Mouse (Mus musculus): Measurements from ENCODE around the gene Krtap4-9. TPM values are rescaled to one million over a fixed set of nuclear protein-coding genes. Genes with fewer than 3 reads are reported as not detected.

The Krtap4-9 gene
- polyA plus RNA-seq, 1 experiment from 2014 or later, result not detected

Other genes starting within 250 kb of the Krtap4-9 start
- gene Krt40, start 242.0 kb upstream of the Krtap4-9 start, polyA plus RNA-seq (2016; fragmentation: Nextera tagmentation; extraction: Ambion mirVana), result not detected in 2 replicates
- gene Krtap3-3, start 234.3 kb upstream of the Krtap4-9 start, polyA plus RNA-seq (2016; fragmentation: Nextera tagmentation; extraction: Ambion mirVana), result not detected in 2 replicates
- gene Krtap3-2, start 228.3 kb upstream of the Krtap4-9 start, polyA plus RNA-seq (2016; fragmentation: Nextera tagmentation; extraction: Ambion mirVana), result not detected in 2 replicates
- not detected in 2 replicates for gene Gm11939, start 225.7 kb upstream of the Krtap4-9 start, polyA plus RNA-seq (2016; fragmentation: Nextera tagmentation; extraction: Ambion mirVana)
- not detected in 2 replicates for gene Krtap3-1, start 218.6 kb upstream of the Krtap4-9 start, polyA plus RNA-seq (2016; fragmentation: Nextera tagmentation; extraction: Ambion mirVana)
- not detected in 2 replicates for gene Krtap1-5, start 204.2 kb upstream of the Krtap4-9 start, polyA plus RNA-seq (2016; fragmentation: Nextera tagmentation; extraction: Ambion mirVana)
- not detected in 2 replicates for gene Krtap1-4, start 201.5 kb upstream of the Krtap4-9 start, polyA plus RNA-seq (2016; fragmentation: Nextera tagmentation; extraction: Ambion mirVana)
- gene Krtap1-3, start 193.9 kb upstream of the Krtap4-9 start, polyA plus RNA-seq (2016; fragmentation: Nextera tagmentation; extraction: Ambion mirVana), result not detected in 2 replicates
- not detected in 2 replicates for gene Krtap9-3, start 187.1 kb upstream of the Krtap4-9 start, polyA plus RNA-seq (2016; fragmentation: Nextera tagmentation; extraction: Ambion mirVana)
- not detected in 2 replicates for gene Gm11938, start 181.9 kb upstream of the Krtap4-9 start, polyA plus RNA-seq (2016; fragmentation: Nextera tagmentation; extraction: Ambion mirVana)
- gene Gm11937, start 175.0 kb upstream of the Krtap4-9 start, polyA plus RNA-seq (2016; fragmentation: Nextera tagmentation; extraction: Ambion mirVana), result not detected in 2 replicates
- gene Krtap2-4, start 170.4 kb upstream of the Krtap4-9 start, polyA plus RNA-seq (2016; fragmentation: Nextera tagmentation; extraction: Ambion mirVana), result not detected in 2 replicates
- not detected in 2 replicates for gene Gm11562, start 164.8 kb upstream of the Krtap4-9 start, polyA plus RNA-seq (2016; fragmentation: Nextera tagmentation; extraction: Ambion mirVana)
- not detected in 2 replicates for gene Krtap4-1, start 157.0 kb upstream of the Krtap4-9 start, polyA plus RNA-seq (2016; fragmentation: Nextera tagmentation; extraction: Ambion mirVana)
- gene Krtap4-2, start 150.1 kb upstream of the Krtap4-9 start, polyA plus RNA-seq (2016; fragmentation: Nextera tagmentation; extraction: Ambion mirVana), result not detected in 2 replicates
- gene Krtap4-7, start 141.1 kb upstream of the Krtap4-9 start, polyA plus RNA-seq (2016; fragmentation: Nextera tagmentation; extraction: Ambion mirVana), result not detected in 2 replicates
- not detected in 2 replicates for gene Gm11555, start 135.0 kb upstream of the Krtap4-9 start, polyA plus RNA-seq (2016; fragmentation: Nextera tagmentation; extraction: Ambion mirVana)
- not detected in 2 replicates for gene Gm11563, start 126.2 kb upstream of the Krtap4-9 start, polyA plus RNA-seq (2016; fragmentation: Nextera tagmentation; extraction: Ambion mirVana)
- not detected in 2 replicates for gene Krtap4-6, start 119.2 kb upstream of the Krtap4-9 start, polyA plus RNA-seq (2016; fragmentation: Nextera tagmentation; extraction: Ambion mirVana)
- gene Gm14190, start 94.5 kb upstream of the Krtap4-9 start, polyA plus RNA-seq (2016; fragmentation: Nextera tagmentation; extraction: Ambion mirVana), result not detected in 2 replicates
- gene Gm14180, start 50.9 kb upstream of the Krtap4-9 start, polyA plus RNA-seq (2016; fragmentation: Nextera tagmentation; extraction: Ambion mirVana), result not detected in 2 replicates
- not detected in 2 replicates for gene Gm11595, start 12.3 kb upstream of the Krtap4-9 start, polyA plus RNA-seq (2016; fragmentation: Nextera tagmentation; extraction: Ambion mirVana)
- not detected in 2 replicates for gene Krtap4-8, start 4.5 kb upstream of the Krtap4-9 start, polyA plus RNA-seq (2016; fragmentation: Nextera tagmentation; extraction: Ambion mirVana)
- gene Gm11596, start 8.3 kb downstream of the Krtap4-9 start, polyA plus RNA-seq (2016; fragmentation: Nextera tagmentation; extraction: Ambion mirVana), result not detected in 2 replicates
- not detected in 2 replicates for gene Gm11569, start 13.7 kb downstream of the Krtap4-9 start, polyA plus RNA-seq (2016; fragmentation: Nextera tagmentation; extraction: Ambion mirVana)
- not detected in 2 replicates for gene Gm11554, start 19.2 kb downstream of the Krtap4-9 start, polyA plus RNA-seq (2016; fragmentation: Nextera tagmentation; extraction: Ambion mirVana)
- gene Krtap4-13, start 24.7 kb downstream of the Krtap4-9 start, polyA plus RNA-seq (2016; fragmentation: Nextera tagmentation; extraction: Ambion mirVana), result not detected in 2 replicates
- not detected in 2 replicates for gene Gm11564, start 30.5 kb downstream of the Krtap4-9 start, polyA plus RNA-seq (2016; fragmentation: Nextera tagmentation; extraction: Ambion mirVana)
- gene 2300003K06Rik, start 52.9 kb downstream of the Krtap4-9 start, polyA plus RNA-seq (2016; fragmentation: Nextera tagmentation; extraction: Ambion mirVana), result not detected in 2 replicates
- gene Krtap4-16, start 66.4 kb downstream of the Krtap4-9 start, polyA plus RNA-seq (2016; fragmentation: Nextera tagmentation; extraction: Ambion mirVana), result not detected in 2 replicates
- gene Gm11568, start 72.7 kb downstream of the Krtap4-9 start, polyA plus RNA-seq (2016; fragmentation: Nextera tagmentation; extraction: Ambion mirVana), result not detected in 2 replicates
- gene Gm11559, start 79.3 kb downstream of the Krtap4-9 start, polyA plus RNA-seq (2016; fragmentation: Nextera tagmentation; extraction: Ambion mirVana), result not detected in 2 replicates
- gene Krtap9-1, start 88.2 kb downstream of the Krtap4-9 start, polyA plus RNA-seq (2016; fragmentation: Nextera tagmentation; extraction: Ambion mirVana), result not detected in 2 replicates
- not detected in 2 replicates for gene Gm11567, start 94.0 kb downstream of the Krtap4-9 start, polyA plus RNA-seq (2016; fragmentation: Nextera tagmentation; extraction: Ambion mirVana)
- not detected in 2 replicates for gene Krtap31-1, start 122.7 kb downstream of the Krtap4-9 start, polyA plus RNA-seq (2016; fragmentation: Nextera tagmentation; extraction: Ambion mirVana)
- not detected in 2 replicates for gene Gm11565, start 129.6 kb downstream of the Krtap4-9 start, polyA plus RNA-seq (2016; fragmentation: Nextera tagmentation; extraction: Ambion mirVana)
- gene Krtap31-2, start 151.1 kb downstream of the Krtap4-9 start, polyA plus RNA-seq (2016; fragmentation: Nextera tagmentation; extraction: Ambion mirVana), result not detected in 2 replicates
- gene Krtap9-5, start 163.3 kb downstream of the Krtap4-9 start, polyA plus RNA-seq (2016; fragmentation: Nextera tagmentation; extraction: Ambion mirVana), result not detected in 2 replicates
- not detected in 2 replicates for gene Krtap29-1, start 193.9 kb downstream of the Krtap4-9 start, polyA plus RNA-seq (2016; fragmentation: Nextera tagmentation; extraction: Ambion mirVana)
- gene Krtap16-1, start 201.4 kb downstream of the Krtap4-9 start, polyA plus RNA-seq (2016; fragmentation: Nextera tagmentation; extraction: Ambion mirVana), result not detected in 2 replicates
- not detected in 2 replicates for gene Krtap17-1, start 208.8 kb downstream of the Krtap4-9 start, polyA plus RNA-seq (2016; fragmentation: Nextera tagmentation; extraction: Ambion mirVana)
- gene Krt33a, start 231.0 kb downstream of the Krtap4-9 start, polyA plus RNA-seq (2016; fragmentation: Nextera tagmentation; extraction: Ambion mirVana), result not detected in 2 replicates
- gene Krt33b, start 244.7 kb downstream of the Krtap4-9 start, polyA plus RNA-seq (2016; fragmentation: Nextera tagmentation; extraction: Ambion mirVana), result not detected in 2 replicates